Mouse (Mus musculus) Muller cell, postnatal 12 days (primary cell): Measurements from ENCODE around the gene Mum1.

ENCODE experiments used
- DNase-seq: peaks from one replicate; pipeline ENCODE4 v3.0.0-alpha.2; 2015; ENCODE audit errors: inconsistent ontology term

Gene Mum1

GRCm38 (mm10) chr10:80226416-80227165 lies at the start of gene Mum1:
Gene Mum1 (plus strand): TSS chr10:80226434.
- peak; percentile 100 for DNase-seq

- DNase-seq: peak; percentile 69
Observed at GRCm38 (mm10) chr10:80177441-80178279, 48.6 kb upstream of the Mum1 start.

GRCm38 (mm10) chr10:80179068-80180051 lies 46.9 kb upstream of the Mum1 start, which contains the start of gene Efna2:
Gene Efna2 (plus strand): TSS chr10:80179482.
- peak; percentile 66 for DNase-seq

- no peak for DNase-seq
Observed at GRCm38 (mm10) chr10:80180288-80180687, 45.9 kb upstream of the Mum1 start.

GRCm38 (mm10) chr10:80180823-80181222 lies 45.4 kb upstream of the Mum1 start:
- DNase-seq: no peak

GRCm38 (mm10) chr10:80182547-80182946 lies 43.7 kb upstream of the Mum1 start:
- no peak for DNase-seq

GRCm38 (mm10) chr10:80186649-80187048 lies 39.6 kb upstream of the Mum1 start:
- DNase-seq: no peak

GRCm38 (mm10) chr10:80187739-80188138 lies 38.5 kb upstream of the Mum1 start:
- DNase-seq: no peak

GRCm38 (mm10) chr10:80188453-80189024 lies 37.7 kb upstream of the Mum1 start:
- no peak for DNase-seq

- no peak for DNase-seq
Observed at GRCm38 (mm10) chr10:80189999-80190398, 36.2 kb upstream of the Mum1 start.

GRCm38 (mm10) chr10:80190491-80191051 lies 35.7 kb upstream of the Mum1 start:
- DNase-seq: peak; percentile 80

- DNase-seq: no peak
Observed at GRCm38 (mm10) chr10:80193976-80194375, 32.3 kb upstream of the Mum1 start.

- no peak for DNase-seq
Observed at GRCm38 (mm10) chr10:80194441-80194840, 31.8 kb upstream of the Mum1 start.

- DNase-seq: no peak
Observed at GRCm38 (mm10) chr10:80196167-80196566, 30.1 kb upstream of the Mum1 start.

GRCm38 (mm10) chr10:80196778-80197581 lies 29.3 kb upstream of the Mum1 start:
- no peak for DNase-seq

GRCm38 (mm10) chr10:80199440-80200008 lies 26.7 kb upstream of the Mum1 start:
- peak; percentile 75 for DNase-seq

GRCm38 (mm10) chr10:80200485-80200884 lies 25.7 kb upstream of the Mum1 start:
- DNase-seq: no peak

- no peak for DNase-seq
Observed at GRCm38 (mm10) chr10:80204055-80204454, 22.2 kb upstream of the Mum1 start.

- no peak for DNase-seq
Observed at GRCm38 (mm10) chr10:80207201-80207600, 19.0 kb upstream of the Mum1 start.

GRCm38 (mm10) chr10:80207676-80208075 lies 18.6 kb upstream of the Mum1 start:
- DNase-seq: no peak
